Mouse (Mus musculus): ENCODE results near the gene C6. TPM values are rescaled to one million over a fixed set of nuclear protein-coding genes. Genes with fewer than 3 reads are reported as not detected.

C6 gene
- polyA plus RNA-seq, 1 experiment from 2014 or later, result not detected

DNA sequence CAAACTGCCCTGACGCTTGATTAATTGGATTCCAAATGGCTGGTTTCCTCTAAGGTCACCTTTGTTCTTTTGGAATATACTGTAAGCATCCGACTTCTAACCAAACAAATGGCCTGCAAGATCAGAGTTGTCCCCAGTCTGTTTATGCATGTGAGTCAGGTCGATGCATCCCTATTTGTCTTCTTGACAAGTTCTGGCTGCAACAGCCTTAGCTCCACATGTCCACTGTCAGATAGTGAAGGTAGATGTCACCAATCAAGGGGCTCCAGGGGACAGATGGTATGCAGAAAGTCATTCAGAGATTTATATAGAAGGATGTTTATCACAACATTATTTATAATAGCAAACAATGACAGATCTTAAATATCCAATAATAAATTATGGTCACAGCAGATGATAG lies 91.5 kb downstream of the C6 start:
- Histone ChIP-seq H3K9ac (no peak overlapping the region), H3K27me3 (no peaks in the 10 kb centered on the region), H3K27ac (no peak overlapping the region), H3K4me1 (no peaks in the 10 kb centered on the region), H3K4me2 (no peak overlapping the region), H3K9me3 (no peaks in the 10 kb centered on the region), H3K36me3 (no peaks in the 10 kb centered on the region), H3K4me3 (no peak overlapping the region)
- no peak for ATAC-seq (ENCODE audit: insufficient number of reproducible peaks, insufficient read depth, low FRiP score, low TSS enrichment, low read depth)
- 74% methylated on average over 3 of the region's 3 CpGs for WGBS

DNA sequence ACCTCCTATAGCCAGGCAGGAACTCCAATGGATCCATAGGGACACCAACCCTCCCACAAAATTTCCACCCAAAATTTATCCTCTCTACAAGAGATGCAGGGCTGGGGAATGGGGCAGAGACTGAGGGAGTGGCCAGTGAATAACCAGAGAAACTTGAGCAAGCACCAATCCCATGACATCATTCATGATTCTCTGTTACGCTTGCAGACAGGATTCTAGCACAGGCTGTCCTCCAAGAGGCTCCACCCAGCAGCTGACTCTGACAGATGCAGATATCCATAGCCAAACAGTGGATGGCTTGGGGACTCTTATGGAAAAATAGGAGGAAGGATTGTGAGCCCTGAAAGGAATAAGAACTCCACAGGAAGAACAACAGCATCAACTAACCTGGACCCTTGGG lies 94.2 kb downstream of the C6 start:
- Histone ChIP-seq H3K4me1 (no peaks in the 10 kb centered on the region), H3K27me3 (no peaks in the 10 kb centered on the region), H3K27ac (no peak overlapping the region), H3K9ac (no peak overlapping the region), H3K4me2 (no peak overlapping the region), H3K9me3 (no peaks in the 10 kb centered on the region), H3K4me3 (no peak overlapping the region), H3K36me3 (no peaks in the 10 kb centered on the region)
- WGBS, result 53% methylated on average over 1 of the region's 1 CpGs
- no peak for ATAC-seq (ENCODE audit: insufficient number of reproducible peaks, insufficient read depth, low FRiP score, low TSS enrichment, low read depth)

DNA sequence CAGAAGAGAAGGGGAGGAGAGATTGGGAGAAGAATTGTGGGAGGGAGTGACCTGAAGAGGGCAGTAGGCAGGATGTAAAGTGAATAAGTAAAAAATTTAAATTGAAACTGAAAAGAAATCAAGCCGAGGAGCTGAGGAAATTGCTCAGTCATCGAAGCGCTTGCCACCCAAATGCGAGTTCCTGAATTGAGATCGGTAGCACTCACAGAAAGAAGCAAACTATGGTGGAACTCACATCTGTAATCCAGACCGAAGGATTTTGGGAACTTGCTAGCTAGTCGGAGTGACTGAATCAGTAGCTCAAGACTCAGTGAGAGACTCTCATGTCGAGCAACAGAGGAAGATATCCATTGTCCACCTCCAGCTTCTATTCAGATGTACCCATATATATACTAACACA lies 94.8 kb downstream of the C6 start:
- Histone ChIP-seq H3K4me3 (no peak overlapping the region), H3K4me2 (no peak overlapping the region), H3K9me3 (no peaks in the 10 kb centered on the region), H3K9ac (no peak overlapping the region), H3K36me3 (no peaks in the 10 kb centered on the region), H3K27ac (no peak overlapping the region), H3K4me1 (no peaks in the 10 kb centered on the region), H3K27me3 (no peaks in the 10 kb centered on the region)
- no peak for ATAC-seq (ENCODE audit: insufficient number of reproducible peaks, insufficient read depth, low FRiP score, low TSS enrichment, low read depth)
- WGBS, result 83% methylated on average over 8 of the region's 8 CpGs

DNA sequence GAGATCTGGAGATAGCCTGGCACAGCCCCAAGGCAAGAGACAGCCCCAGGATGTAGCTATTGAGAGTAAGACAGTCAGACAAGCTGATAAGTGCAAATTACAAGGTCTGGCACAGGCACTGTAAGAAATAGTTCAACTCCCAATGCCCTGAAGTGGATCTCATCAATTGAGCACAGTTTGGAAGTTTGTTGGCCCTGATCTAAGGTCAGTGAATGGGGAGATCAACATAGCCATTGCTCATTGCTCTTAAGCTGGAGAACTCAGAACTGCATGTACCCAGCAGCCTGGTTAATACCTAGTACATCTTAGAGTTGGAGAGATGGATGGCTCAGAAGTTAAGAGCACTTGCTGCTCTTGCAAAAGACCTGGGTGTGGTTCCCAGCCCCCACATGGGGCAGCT lies 100.8 kb downstream of the C6 start:
- Histone ChIP-seq H3K4me1 (no peaks in the 10 kb centered on the region), H3K4me3 (no peak overlapping the region), H3K4me2 (no peak overlapping the region), H3K36me3 (no peaks in the 10 kb centered on the region), H3K9ac (no peak overlapping the region), H3K27ac (no peak overlapping the region), H3K27me3 (no peaks in the 10 kb centered on the region), H3K9me3 (no peaks in the 10 kb centered on the region)
- no peak for ATAC-seq (ENCODE audit: insufficient number of reproducible peaks, insufficient read depth, low FRiP score, low TSS enrichment, low read depth)

DNA sequence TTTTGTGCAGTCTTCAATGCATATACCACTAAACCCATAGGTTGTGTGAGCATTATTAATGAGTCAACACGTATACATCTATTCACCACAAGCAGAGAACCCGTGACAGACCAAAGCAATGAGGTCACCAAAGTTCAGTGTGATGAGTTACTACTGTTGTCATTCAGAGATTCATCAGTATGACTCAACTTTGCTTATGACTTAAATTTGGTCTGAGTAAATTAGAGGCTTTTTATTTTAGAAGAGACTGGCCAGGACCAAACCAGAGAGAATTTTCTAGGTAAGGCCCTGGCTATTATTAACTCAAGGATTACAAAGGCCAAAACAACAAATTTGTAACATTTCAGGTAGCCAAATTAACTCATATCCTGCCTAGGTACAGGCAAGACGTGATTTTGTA lies 109.4 kb downstream of the C6 start:
- no peaks in the 10 kb centered on the region for H3K27me3 ChIP-seq
- H3K4me3 ChIP-seq, result no peak overlapping the region
- H3K4me1 ChIP-seq, result no peaks in the 10 kb centered on the region
- ATAC-seq (ENCODE audit: insufficient number of reproducible peaks, insufficient read depth, low FRiP score, low TSS enrichment, low read depth), result no peak
- H3K27ac ChIP-seq, result no peak overlapping the region
- WGBS, result 83% methylated on average over 3 of the region's 3 CpGs
- H3K4me2 ChIP-seq, result no peak overlapping the region
- H3K9me3 ChIP-seq, result no peaks in the 10 kb centered on the region
- no peak overlapping the region for H3K9ac ChIP-seq
- H3K36me3 ChIP-seq, result no peaks in the 10 kb centered on the region

DNA sequence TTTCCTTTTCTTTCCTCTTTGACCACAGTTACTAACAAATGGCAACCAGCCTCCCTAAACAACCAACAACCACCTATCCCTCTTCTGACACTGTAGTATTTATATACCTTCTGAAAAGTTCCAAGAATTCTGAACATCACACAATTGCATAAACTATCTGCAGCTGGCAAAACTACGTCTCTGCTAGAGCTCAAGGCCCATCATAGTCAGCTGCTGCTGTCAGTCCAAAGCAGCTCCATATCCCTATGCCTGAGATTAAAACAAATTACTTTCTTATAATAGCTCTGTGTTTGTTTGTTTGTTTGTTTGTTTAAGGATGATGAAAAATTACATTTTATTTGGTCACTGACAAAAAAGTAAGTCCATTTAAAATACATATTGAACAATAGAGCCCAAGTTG lies 123.0 kb downstream of the C6 start:
- no peaks in the 10 kb centered on the region for H3K27me3 ChIP-seq
- no peak overlapping the region for H3K4me3 ChIP-seq
- no peaks in the 10 kb centered on the region for H3K9me3 ChIP-seq
- no peak for ATAC-seq (ENCODE audit: insufficient number of reproducible peaks, insufficient read depth, low FRiP score, low TSS enrichment, low read depth)
- H3K36me3 ChIP-seq, result no peaks in the 10 kb centered on the region
- no peaks in the 10 kb centered on the region for H3K4me1 ChIP-seq
- no peak overlapping the region for H3K27ac ChIP-seq
- H3K9ac ChIP-seq, result no peak overlapping the region
- 72% methylated on average over 1 of the region's 1 CpGs for WGBS
- H3K4me2 ChIP-seq, result no peak overlapping the region

Other genes with a start within 250 kb of the C6 start
- not detected in 2 replicates for gene Mroh2b, start 171.6 kb downstream of the C6 start, polyA plus RNA-seq (2015; fragmentation: Nextera tagmentation; extraction: Ambion mirVana)

All from embryonic facial prominence, embryonic 13.5 days (tissue).